Mouse (Mus musculus) brain, embryonic 14.5 days (tissue): ENCODE data around the gene Diablo. TPM values are rescaled to one million over a fixed set of nuclear protein-coding genes. Genes with fewer than 3 reads are reported as not detected.

ENCODE experiments used
- DNase-seq: peaks from one replicate; pipeline ENCODE4 v3.0.0-alpha.2; 2011; ENCODE audit warnings: low read depth
- CTCF ChIP-seq: fragments of 200-500 bp; IDR thresholded peaks from 2 replicates; pipeline ENCODE4 v1.5.1; 2012; ENCODE audit warnings: inconsistent platforms, mild to moderate bottlenecking, moderate library complexity, borderline replicate concordance; ENCODE audit not compliant: insufficient read depth, insufficient read length; ENCODE audit errors: extremely low read depth
- POLR2A ChIP-seq: fragments of 200-500 bp; IDR thresholded peaks from 2 replicates; pipeline ENCODE4 v1.6.1; 2012; ENCODE audit warnings: mild to moderate bottlenecking, inconsistent platforms, borderline replicate concordance; ENCODE audit not compliant: poor library complexity, insufficient read depth, insufficient read length, severe bottlenecking; ENCODE audit errors: extremely low read depth
- polyA plus RNA-seq: library from polyadenylated mRNA; depleted of rRNA; stranded (reverse); fragments of >200 nt; gene quantifications from 2 replicates; pipeline ENCODE4 v1.2.3, GENCODE M21; 2012; rRNA removed

Gene Diablo
- 97.2 and 121 TPM in 2 replicates for polyA plus RNA-seq

DNA sequence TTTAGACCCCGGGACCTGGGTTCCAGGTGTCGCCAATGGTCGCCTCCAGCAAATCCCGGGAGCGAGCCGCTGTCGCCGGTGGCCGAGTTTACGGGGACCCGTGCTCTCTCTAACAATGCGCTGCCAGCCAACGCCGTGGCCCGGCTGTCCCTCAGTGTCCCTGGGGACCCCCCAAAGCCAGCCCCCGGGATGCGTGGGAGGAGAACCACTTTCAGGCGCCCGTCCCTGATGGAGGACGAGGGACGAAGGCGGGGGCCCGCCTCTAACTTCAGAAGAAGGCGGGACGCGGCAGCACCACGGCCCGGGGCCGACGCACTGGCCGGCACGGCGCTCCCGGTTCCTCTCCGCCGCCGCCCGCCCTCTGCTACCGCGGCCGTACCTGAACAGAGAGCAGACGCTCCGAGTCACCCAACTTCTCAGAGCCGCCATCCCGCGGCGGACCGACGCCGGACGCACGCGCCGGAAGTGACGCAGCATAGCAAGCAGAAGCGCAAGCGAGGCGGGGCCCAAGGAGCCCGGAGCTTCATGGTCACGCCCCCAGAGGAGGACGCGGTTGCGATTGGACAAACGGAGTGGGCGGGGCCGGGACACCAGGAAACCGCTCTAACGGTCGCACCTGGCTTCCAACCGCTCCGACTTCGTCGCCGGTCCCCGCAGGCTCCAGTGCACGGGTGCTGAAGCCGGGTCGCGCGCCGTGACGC is at the start of gene Diablo:
Gene Diablo (minus strand): TSS at position 485 of the 701 bp plus-strand sequence.
- TF ChIP-seq POLR2A (peak; percentile 93), CTCF (no peak)
- DNase-seq: peak; percentile 99

DNA sequence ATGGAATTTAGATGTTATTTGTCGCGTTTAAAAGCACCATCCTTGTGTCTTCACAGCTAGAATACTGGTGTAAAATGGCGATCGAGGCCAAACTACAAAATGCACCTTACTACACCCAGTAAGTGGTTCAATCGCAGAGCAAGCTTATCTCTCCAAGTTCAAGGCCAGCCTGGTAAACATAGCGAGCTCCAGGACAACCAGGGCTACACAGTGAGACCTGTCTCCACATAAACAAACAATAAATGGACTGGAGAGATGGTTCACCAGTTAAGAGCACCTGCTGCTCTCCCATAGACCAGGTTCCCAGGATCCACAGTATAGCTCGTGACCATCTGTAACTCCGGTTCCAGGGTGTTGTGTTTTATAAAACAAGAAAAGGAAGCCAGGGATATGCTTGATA is 49.4 kb upstream of the Diablo start:
- DNase-seq: no peak
- TF ChIP-seq CTCF: no peak
- no peak for TF ChIP-seq POLR2A

DNA sequence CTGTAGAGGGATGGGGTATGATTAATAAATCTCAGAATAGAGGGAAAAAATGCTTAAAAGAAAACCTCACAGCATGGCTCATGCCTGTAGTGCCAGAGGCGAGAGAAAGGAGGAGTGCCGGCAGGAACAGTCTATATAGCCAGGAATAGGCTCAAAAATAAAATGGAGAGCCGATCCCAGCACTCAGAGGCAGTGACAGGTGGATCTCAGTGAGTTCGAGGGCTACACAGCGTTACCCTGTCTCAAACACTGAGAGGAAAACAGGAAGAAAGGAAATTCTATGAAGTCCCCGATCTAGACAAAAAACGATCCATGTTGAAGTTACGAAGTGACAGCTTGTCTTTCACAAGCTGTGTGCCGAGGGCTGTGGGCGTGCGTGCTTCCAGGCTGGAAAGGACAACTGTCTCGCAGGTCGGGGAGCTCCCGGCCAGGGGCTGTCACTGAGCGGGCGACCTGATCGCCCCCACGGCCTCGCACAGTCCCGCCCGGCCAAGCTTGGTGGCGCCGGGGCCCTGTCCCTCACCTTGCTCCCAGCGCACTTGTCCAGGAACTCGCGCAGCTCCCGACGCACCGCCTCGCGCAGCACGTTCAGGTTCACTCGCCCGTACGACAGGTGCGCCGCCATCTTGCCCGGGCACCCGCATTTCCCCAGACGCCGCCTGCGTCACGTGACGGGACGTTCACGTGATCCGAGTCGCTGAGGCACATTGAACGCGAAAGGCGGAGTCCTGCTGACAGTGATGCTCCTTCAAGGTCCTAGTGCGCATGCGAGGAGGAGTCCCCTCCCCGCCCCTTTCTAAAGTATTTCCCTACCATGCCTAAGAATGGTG is 48.6 kb upstream of the Diablo start, which contains the start of gene Vps33a:
Gene Vps33a (minus strand): TSS at position 682 of the 830 bp plus-strand sequence.
- peak; percentile 99 for DNase-seq
- TF ChIP-seq CTCF: no peak
- peak; percentile 68; the same call in 1 of the 2 replicates for TF ChIP-seq POLR2A

DNA sequence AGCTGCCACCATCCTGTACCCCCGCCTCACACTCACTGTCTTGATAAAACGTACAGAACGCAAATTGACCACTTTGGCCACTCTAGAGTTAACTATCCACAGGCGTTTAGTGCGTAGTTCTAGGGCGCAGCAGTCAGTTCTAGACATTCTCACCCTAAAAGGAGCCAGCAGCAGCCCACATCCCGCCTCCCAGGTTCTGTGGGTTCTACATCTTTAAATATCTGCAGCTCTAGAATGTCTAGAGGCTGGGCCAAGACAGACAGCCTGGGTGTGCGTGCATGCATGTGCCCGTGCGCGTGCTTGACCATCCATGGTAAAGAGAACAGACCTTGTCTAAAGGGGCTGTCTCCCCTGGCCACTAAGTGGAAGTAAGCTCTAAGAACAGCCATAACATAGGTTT is 37.2 kb upstream of the Diablo start:
- TF ChIP-seq CTCF: no peak
- TF ChIP-seq POLR2A: no peak
- no peak for DNase-seq

DNA sequence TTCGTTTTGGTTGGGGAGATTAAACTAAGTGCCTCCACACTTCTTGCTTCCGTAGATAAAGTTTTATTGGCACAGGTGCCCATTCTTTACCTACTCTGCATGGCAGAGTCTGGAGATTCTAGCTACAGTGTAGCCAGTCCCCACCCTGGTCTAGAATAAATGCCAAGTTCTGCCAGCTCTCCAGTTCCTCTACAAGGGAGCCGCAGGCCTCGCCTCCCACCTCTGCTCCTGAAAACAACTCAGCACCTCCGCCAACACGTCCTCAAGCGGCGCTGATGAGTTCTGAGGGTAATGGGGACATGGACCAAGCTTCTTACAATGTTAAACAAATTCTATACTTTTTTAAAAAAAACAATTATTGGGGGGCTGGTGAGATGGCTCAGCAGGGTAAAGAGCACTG is 35.6 kb upstream of the Diablo start:
- no peak for DNase-seq
- TF ChIP-seq POLR2A (no peak), CTCF (no peak)

DNA sequence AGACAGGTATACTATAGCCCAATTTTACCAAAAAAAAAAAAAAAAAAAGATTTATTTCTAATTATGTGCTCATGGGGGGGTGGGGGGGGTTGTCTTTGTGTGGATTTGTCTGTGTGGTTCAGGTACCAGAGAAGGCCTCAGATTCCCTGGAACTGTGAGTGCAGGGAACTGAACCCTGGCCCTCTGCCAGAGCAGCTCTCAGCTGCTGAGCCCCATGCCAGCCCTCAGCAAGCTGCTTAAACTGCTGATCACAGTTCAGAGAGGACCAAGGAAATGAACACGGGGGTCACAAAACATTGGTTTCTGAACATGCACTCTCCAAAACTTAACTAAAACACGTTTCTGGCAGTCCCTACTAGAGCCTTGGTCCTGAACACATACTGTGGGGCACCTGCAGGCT is 32.5 kb upstream of the Diablo start:
- peak; percentile 33 for DNase-seq
- TF ChIP-seq POLR2A (no peak), CTCF (no peak)

DNA sequence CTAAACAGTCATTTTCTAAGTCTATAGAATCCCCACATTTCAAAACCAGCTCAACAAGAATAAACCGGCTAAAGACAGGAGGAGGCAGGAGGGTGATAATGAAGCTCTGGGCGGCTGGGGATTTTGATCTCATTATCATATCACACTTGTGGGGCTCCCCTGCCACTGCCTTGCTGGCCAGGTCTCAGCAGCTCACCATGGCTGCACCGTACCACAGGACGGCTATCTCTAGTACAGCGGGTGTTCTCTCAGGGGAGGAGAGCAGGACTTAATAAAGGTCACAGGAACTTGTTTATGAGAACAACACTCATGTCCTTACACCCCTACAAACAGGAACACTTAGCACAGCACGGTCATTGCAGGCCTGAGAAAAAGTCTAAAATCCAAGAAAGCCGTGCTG is 31.7 kb upstream of the Diablo start:
- TF ChIP-seq POLR2A (no peak), CTCF (no peak)
- no peak for DNase-seq

DNA sequence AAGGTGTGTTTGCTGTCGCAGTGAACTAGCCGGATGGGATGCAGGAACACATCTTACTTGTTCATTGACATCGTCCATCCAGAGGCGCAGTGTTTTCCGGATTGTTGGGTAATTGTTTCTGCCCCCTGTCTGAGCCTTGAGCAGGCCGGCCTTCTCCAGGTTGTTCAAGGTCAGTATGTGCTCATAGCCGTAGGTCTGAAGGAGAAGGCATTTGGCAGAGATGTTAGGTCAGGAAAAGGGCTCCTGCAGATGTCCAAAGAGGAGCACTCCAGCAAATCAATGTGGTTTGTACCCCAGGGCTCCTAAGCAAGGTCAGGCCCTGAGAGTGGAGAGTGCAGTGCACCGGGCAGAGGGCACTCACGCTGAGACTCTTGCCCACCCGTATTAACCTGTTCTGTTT is 9.8 kb upstream of the Diablo start:
- no peak for DNase-seq
- TF ChIP-seq POLR2A (no peak), CTCF (no peak)

DNA sequence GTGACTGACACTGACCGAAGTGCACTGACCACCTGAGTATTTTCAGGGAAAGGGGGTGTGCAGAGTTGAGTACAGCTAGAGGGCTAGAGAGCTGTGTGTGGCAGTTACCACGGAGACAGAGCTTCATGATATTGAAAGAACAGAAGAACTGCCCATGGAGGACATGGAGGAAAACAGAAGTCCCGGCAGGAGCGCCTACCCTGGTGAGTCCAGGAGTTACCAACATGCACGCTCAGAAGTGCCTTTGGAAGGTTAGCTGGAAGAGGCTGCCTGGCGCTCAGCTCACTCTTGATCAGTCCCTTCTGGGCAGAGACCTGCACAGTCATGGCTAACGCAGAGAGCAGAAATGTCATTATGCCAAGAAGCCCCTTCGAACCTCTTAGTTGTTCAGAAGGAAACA is 6.1 kb upstream of the Diablo start:
- DNase-seq: no peak
- TF ChIP-seq POLR2A (no peak), CTCF (no peak)

DNA sequence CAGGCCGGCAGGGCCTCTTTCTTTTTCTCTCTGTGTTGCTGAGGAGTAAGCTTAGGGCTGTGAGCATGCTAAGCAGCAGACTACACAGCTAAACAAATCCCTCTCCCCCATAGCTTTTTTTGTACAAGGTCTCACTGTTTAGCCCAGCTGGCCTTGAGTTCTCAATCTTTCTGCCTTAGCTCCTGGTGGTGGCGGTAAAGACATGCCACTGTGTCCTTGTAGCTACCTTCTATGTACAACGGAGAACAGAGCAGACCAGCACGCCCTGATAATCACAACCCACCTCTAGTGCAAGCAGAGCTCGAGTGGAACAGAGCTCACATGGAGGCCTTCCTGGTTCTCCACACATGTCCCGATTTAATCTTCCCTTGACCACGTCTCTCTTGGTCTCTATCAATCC is 4.7 kb upstream of the Diablo start:
- TF ChIP-seq POLR2A (no peak), CTCF (no peak)
- no peak for DNase-seq

DNA sequence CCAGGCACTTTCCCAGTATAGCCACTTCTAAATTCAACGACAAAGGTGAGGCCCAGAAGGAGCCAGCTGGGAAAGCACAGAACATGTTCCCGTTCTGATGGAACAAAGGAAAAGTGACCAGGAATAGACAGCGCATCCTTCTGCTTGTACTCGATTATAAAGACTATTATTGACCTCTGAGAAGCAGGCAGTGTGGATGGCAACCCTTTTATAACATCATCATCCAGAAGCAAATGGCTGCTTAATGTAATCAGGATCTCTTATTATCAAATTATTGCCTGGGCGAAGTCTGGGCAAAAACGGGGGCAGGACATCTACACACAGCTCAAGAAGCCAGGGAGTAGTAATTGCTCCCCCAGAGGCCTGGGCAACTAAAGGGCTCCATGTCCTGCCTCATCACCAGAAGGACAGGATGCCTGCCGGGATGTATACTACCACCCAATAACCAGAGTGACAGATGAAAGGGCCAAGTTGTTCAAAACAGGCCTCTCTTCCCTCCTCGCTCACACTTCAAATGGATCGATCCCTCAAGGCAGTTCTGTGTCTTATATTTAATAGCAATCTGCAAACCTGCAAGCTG is 2.0 kb upstream of the Diablo start:
- no peak for DNase-seq
- TF ChIP-seq CTCF: no peak

DNA sequence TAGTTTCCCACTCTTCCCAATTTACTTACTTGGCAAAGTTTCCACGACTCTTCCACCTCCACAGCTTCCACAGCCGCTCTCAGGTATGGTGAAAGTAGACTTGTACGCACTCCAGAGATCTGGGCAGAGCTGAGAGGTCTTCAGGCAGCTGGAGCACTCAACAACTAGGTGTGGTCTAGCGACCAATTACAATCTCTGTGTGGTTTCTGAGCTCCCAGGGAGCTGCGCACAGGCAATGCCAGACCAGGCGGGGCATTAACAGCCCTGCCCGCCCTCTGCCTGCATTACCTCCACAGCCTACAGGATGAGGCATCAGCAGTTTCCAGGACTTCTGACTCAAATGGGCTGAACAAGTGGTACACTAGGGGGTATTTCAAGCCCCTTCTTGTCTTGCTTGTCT is 1.3 kb upstream of the Diablo start, which contains the start of gene Gm49027:
Gene Gm49027 (minus strand): TSS at position 208 of the 400 bp plus-strand sequence.
- no peak for DNase-seq

DNA sequence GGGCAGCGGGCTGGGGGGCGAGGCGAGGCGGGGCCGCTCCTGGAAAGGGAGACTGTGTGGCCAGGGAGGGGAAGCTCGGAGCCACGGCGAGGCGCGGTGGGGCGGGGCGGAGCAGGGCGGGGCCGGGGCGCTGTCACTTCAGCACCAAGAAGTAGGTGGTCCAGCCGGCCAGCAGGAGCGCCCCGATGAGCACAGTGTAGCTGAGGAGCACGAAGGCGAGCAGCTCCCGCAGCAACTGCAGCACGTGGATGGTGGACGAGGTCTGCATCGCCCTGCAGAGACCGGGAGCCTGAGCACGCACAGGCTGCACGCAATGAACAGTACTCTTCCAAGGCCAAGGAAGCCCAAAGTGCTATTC is 396 bp upstream of the Diablo start:
- DNase-seq: no peak
- TF ChIP-seq POLR2A (no peak), CTCF (no peak)

More for the DNA sequence above, 1.3 kb upstream of the Diablo start, which contains the start of gene Gm49027:
- no peak for TF ChIP-seq CTCF
